Mouse (Mus musculus) gastrocnemius, adult 2 months (tissue): ENCODE measurements at regions not wholly inside any gene's neighbourhood (a gene's known extent, or its start where the extent isn't known, plus 50 kb on each side); places are given as distances from the start of the nearest gene placed in this dataset.

ENCODE experiments used
- DNase-seq: peaks from one replicate; pipeline ENCODE4 v3.0.0; 2022
- H3K27ac ChIP-seq: fragments of 200-600 bp; 2 replicates; pipeline ENCODE4 v1.8.1; 2022; ENCODE audit warnings: mild to moderate bottlenecking
- H3K4me3 ChIP-seq: fragments of 200-600 bp; 2 replicates; pipeline ENCODE4 v1.8.1; 2022; ENCODE audit warnings: mild to moderate bottlenecking, moderate library complexity
- CTCF ChIP-seq: fragments of 200-600 bp; IDR thresholded peaks from 2 replicates; pipeline ENCODE4 v1.8.1; 2022; ENCODE audit warnings: antibody characterized with exemption, mild to moderate bottlenecking, moderate library complexity
- intact Hi-C: fragments of 180-260 bp; cut with DNase I; formaldehyde crosslinking; loops from one replicate; pipeline ENCODE4 v1.15.1; 2025

GRCm38 (mm10) chr10:9243281-9243618 lies 357.4 kb upstream of the Sash1 start:
- H3K4me3 ChIP-seq: no peak overlapping the region
- H3K27ac ChIP-seq: no peak overlapping the region
- intact Hi-C loops: no loop called here
- DNase-seq: no peak
- TF ChIP-seq CTCF: no peak

GRCm38 (mm10) chr10:9242596-9243280 lies 356.9 kb upstream of the Sash1 start:
- intact Hi-C loops: no loop called here
- Histone ChIP-seq H3K27ac (no peak overlapping the region), H3K4me3 (no peak overlapping the region)
- DNase-seq: no peak
- TF ChIP-seq CTCF: no peak

GRCm38 (mm10) chr10:9239956-9240355 lies 354.1 kb upstream of the Sash1 start:
- intact Hi-C loops: no loop called here
- no peak overlapping the region for H3K4me3 ChIP-seq
- H3K27ac ChIP-seq: no peak overlapping the region
- DNase-seq: no peak
- no peak for TF ChIP-seq CTCF

DNA sequence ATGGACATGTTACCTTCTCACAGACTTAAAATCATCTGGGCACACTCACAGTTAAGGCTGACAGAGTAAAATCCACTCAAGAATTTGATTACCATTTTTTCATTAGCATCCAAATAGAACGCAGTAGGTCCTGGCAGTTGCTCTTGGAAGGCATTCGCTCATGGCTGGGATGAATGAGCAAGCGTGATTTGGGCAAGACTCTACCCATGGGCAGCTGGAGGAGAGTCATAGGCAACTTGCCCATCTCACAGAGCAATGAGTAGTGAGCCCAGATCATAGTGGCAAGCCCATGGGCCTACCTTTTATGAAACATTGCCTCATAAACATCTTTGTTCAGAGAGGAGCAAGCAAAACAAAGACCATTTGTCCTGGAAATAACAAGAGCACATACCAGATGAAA lies 345.9 kb upstream of the Sash1 start:
- no peak for DNase-seq
- Histone ChIP-seq H3K4me3 (no peak overlapping the region), H3K27ac (no peak overlapping the region)
- intact Hi-C loops: no loop called here
- TF ChIP-seq CTCF: no peak

DNA sequence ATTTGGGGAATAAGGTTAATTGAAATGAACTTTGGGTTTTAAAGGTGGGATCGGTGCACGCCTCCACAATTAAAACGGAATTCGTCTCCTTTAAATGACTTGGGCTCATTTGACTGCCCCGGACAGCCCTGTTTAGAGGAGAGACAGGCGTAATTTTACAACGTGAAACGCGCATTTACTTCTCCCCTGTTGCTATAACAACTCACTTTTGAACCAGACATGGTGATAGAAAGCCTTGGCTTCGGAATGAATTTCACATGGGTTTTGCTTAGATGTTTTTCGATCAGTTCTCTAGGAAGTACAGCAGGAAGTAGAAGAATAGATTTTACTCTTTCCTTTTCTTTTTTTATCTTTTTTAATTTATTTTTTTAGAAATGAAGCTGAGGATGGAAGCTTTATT lies 343.2 kb upstream of the Sash1 start:
- Histone ChIP-seq H3K27ac (no peak overlapping the region), H3K4me3 (no peak overlapping the region)
- no peak for DNase-seq
- no peak for TF ChIP-seq CTCF
- intact Hi-C loops: no loop called here

GRCm38 (mm10) chr10:9227361-9227760 lies 341.5 kb upstream of the Sash1 start:
- no peak overlapping the region for H3K4me3 ChIP-seq
- intact Hi-C loops: no loop called here
- no peak overlapping the region for H3K27ac ChIP-seq
- no peak for DNase-seq
- no peak for TF ChIP-seq CTCF

GRCm38 (mm10) chr10:9210646-9211045 lies 324.8 kb upstream of the Sash1 start:
- no peak for TF ChIP-seq CTCF
- H3K27ac ChIP-seq: no peak overlapping the region
- DNase-seq: no peak

DNA sequence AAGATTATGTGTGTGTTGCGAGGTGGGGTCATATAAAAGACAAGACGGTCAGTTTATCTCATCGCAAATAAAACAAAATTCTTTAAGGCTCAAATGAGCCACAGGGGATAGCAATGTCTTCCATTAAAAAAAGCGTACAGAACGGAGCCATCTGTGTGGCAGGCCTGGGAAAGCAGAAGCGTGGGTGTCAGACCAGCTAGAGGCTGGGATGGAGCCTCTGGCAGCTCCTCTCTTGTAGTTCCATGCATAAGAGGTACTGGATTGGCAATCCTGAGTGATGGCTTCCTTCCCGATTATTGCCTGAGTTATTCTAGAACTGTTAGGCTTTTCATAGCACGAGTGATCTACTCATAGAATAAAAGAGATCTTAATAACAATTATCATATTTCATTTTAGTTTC lies 318.2 kb upstream of the Sash1 start:
- Histone ChIP-seq H3K27ac (no peak overlapping the region), H3K4me3 (no peak overlapping the region)
- intact Hi-C loops: no loop called here
- DNase-seq: no peak
- TF ChIP-seq CTCF: no peak

More at GRCm38 (mm10) chr10:9210646-9211045, 324.8 kb upstream of the Sash1 start:
- no peak overlapping the region for H3K4me3 ChIP-seq
- intact Hi-C loops: no loop called here

DNA sequence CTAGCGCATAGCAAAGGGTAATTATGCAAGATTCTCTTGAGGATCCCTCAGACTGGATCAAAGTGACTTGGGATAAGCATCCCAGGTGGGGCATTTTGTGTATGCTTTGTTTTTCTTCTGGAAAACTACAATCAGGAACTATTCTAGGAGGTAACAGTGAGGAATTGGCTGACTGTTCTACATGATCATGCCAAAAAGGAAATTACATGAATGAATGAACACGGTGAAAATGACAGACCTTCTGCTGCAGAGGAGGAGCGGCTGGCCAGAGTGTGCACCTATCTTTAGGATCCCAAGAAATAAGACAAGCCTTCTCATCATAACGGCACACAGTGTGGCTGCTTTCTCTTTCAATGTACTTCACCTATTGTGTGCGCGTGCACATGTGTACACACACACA lies 317.5 kb upstream of the Sash1 start:
- DNase-seq: no peak
- intact Hi-C loops: no loop called here
- Histone ChIP-seq H3K27ac (no peak overlapping the region), H3K4me3 (no peak overlapping the region)
- TF ChIP-seq CTCF: no peak

DNA sequence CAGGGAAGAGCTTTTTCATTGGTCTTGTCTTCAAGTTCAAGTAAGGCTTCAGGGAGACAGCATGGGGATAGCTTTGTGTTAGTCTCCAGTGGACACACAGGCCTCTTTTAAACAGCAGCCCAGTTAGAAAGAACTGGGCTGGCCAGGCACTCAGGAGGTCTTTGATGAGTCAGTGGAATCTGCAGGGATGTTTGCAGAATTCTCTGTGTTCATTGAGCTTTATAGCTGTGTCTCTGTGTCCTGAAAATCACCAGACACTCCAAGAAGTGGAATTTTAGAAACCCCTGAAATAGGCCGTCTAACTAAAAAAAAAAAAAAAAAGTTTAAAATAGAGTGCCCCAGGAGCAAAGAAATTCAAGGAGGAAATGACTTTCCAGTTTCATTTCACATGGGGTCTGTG lies 317.1 kb upstream of the Sash1 start:
- H3K4me3 ChIP-seq: no peak overlapping the region
- TF ChIP-seq CTCF: no peak
- DNase-seq: no peak
- H3K27ac ChIP-seq: no peak overlapping the region
- intact Hi-C loops: no loop called here

DNA sequence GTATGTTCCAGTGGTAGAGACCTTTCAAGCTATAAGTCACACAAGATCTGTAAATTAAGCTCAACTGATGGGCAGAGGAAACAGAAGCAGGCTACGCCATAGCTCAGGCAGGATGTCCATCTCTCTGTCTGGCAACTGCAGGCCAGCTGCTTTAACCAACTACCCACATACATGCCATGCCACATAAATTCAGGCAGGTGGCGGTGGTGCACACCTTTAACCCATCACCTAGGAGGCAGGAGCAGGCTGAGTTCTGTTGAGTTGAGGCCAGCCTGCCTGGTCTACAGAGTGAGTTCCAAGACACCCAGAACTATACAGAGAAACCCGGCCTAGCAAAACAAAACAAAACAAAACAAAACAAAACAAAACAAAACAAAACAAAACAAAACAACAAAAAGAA lies 289.1 kb upstream of the Sash1 start:
- intact Hi-C loops: loop anchor here (10.0 kb wide), 1 partner anchor 500 kb away; the partner anchor contains the start of gene Samd5
- peak; percentile 24; the same call in 1 of the 2 replicates for TF ChIP-seq CTCF
- DNase-seq: no peak
- no peak overlapping the region for H3K27ac ChIP-seq
- no peak overlapping the region for H3K4me3 ChIP-seq

DNA sequence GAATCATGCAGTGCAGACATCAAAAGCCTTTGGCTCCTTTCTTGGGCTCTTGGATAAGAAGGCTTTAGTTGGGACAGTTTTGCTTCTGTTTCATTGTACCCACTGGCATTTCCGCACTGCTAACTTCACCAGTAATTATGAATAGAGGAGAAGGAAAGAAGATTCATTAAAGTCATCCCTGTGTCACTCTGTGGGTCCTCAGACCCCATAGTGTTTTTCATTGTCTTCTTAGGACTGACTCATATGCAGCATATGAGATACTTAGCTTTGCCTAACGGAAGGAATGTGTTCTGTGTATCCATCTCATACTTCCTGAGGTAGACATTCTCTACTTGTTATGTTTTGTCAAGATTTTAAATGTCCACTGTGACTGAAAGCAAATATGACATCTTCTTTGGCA lies 287.6 kb upstream of the Sash1 start:
- intact Hi-C loops: loop anchor here (10.0 kb wide), 1 partner anchor 501 kb away; the partner anchor contains the start of gene Samd5
- no peak overlapping the region for H3K4me3 ChIP-seq
- TF ChIP-seq CTCF: no peak
- H3K27ac ChIP-seq: no peak overlapping the region
- no peak for DNase-seq

DNA sequence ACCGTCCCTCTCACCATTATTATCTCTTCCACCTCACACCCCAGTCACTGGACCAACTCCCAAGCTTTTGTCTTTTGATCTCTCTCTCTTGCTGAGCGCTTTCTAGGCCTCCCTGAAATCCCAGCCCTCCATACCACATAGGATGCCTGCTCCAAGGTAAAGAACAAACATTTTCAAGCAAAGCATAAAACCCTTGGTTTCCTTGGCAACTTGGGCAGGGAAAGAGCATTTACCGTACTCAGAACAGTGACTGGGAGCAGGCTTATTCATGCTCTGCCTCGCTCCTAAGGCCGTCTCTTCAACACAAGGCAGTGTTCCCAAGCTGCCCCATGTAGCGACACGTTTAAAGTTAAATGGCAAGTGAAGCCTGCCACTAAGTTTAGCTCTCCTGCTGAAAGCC lies 282.9 kb upstream of the Sash1 start:
- no peak for TF ChIP-seq CTCF
- DNase-seq: no peak
- no peak overlapping the region for H3K4me3 ChIP-seq
- H3K27ac ChIP-seq: no peak overlapping the region
- intact Hi-C loops: no loop called here

DNA sequence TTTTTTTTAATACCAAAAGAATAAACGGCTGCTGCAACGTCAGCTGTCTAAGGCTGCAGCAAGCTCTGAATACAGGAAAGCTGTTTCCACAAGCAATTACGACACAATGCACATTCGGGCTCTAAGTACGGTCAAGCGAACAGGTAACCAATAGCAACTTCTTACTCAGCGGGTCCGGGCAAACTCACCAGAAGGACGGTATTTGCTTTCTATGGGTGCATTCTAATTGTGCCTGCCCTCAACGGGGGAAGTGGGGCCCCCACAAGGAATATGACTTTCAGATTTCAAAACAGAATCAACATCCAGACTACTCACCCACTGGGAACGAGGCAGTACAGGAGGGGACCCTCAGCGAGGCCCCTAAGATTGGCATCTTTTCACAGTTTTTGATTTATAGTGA lies 280.1 kb upstream of the Sash1 start:
- DNase-seq: no peak
- TF ChIP-seq CTCF: no peak
- intact Hi-C loops: no loop called here
- Histone ChIP-seq H3K27ac (no peak overlapping the region), H3K4me3 (no peak overlapping the region)
